Mouse (Mus musculus) hindbrain, embryonic 15.5 days (tissue): ENCODE data around the gene H60b. TPM values are rescaled to one million over a fixed set of nuclear protein-coding genes. Genes with fewer than 3 reads are reported as not detected.
"Not testable (repeated sequence)": the region's sequence is repeated elsewhere in the genome, so short reads cannot be mapped to it uniquely, and the experiment has no call there.

Experiments used
- ATAC-seq: fragments of 200-750 bp; cut with Nextera tagmentation; 2 replicates; pipeline ENCODE4 v1.8.0; 2017; ENCODE audit warnings: low read depth, moderate number of reproducible peaks, moderate TSS enrichment; ENCODE audit not compliant: low FRiP score
- H3K27ac ChIP-seq: fragments of 300-500 bp; sonication (generic); replicated peaks from 2 replicates; pipeline ENCODE4 v1.5.1; 2015; ENCODE audit warnings: mild to moderate bottlenecking, inconsistent platforms
- H3K27me3 ChIP-seq: fragments of 300-500 bp; sonication (generic); 2 replicates; pipeline ENCODE4 v1.6.1; 2015; ENCODE audit warnings: control low read depth, inconsistent platforms
- H3K36me3 ChIP-seq: fragments of 300-500 bp; sonication (generic); 2 replicates; pipeline ENCODE4 v1.6.1; 2015; ENCODE audit warnings: control low read depth, inconsistent platforms
- H3K4me1 ChIP-seq: fragments of 300-500 bp; sonication (generic); replicated peaks from 2 replicates; pipeline ENCODE4 v1.6.1; 2015; ENCODE audit warnings: control low read depth, inconsistent platforms
- H3K4me2 ChIP-seq: fragments of 300-500 bp; sonication (generic); 2 replicates; pipeline ENCODE4 v1.6.1; 2015; ENCODE audit warnings: moderate library complexity, mild to moderate bottlenecking, inconsistent platforms
- H3K4me3 ChIP-seq: fragments of 300-500 bp; sonication (generic); 2 replicates; pipeline ENCODE4 v1.5.1; 2015; ENCODE audit warnings: mild to moderate bottlenecking, inconsistent platforms
- H3K9ac ChIP-seq: fragments of 300-500 bp; sonication (generic); 2 replicates; pipeline ENCODE4 v1.6.1; 2015; ENCODE audit warnings: inconsistent platforms
- H3K9me3 ChIP-seq: fragments of 300-500 bp; sonication (generic); 2 replicates; pipeline ENCODE4 v1.6.1; 2016; ENCODE audit warnings: control low read depth, inconsistent platforms
- WGBS: fragments of 180-500 bp; shearing (Covaris S2); methylation state at CpG from one replicate; pipeline ENCODE4 v1.1.7; 2015; 5-methylcytosine and 5-hydroxymethylcytosine counted together
- polyA plus RNA-seq: library from polyadenylated mRNA; unstranded; fragments of >200 nt; fragmentation: Nextera tagmentation; extraction: Ambion mirVana; gene quantifications from 2 replicates; pipeline ENCODE4 v1.2.1, GENCODE M21; 2015

The H60b gene
- polyA plus RNA-seq, 1 experiment from 2014 or later: 0.58 TPM

GRCm38 (mm10) chr10:22172431-22173334 is 14.3 kb downstream of the H60b start:
- ATAC-seq, H3K9me3 ChIP-seq, H3K4me1 ChIP-seq, H3K27ac ChIP-seq, H3K36me3 ChIP-seq, H3K27me3 ChIP-seq, H3K4me3 ChIP-seq, H3K9ac ChIP-seq: not testable (repeated sequence)
- 64% methylated on average over 3 of the region's 5 CpGs for WGBS
- H3K4me2 ChIP-seq: peak overlapping the region; percentile 28

GRCm38 (mm10) chr10:22173335-22174189 is 15.2 kb downstream of the H60b start:
- not testable (repeated sequence) for H3K9me3 ChIP-seq, H3K9ac ChIP-seq, H3K36me3 ChIP-seq, H3K4me3 ChIP-seq, H3K27ac ChIP-seq, H3K27me3 ChIP-seq, H3K4me1 ChIP-seq
- peak overlapping the region; percentile 28 for H3K4me2 ChIP-seq
- ATAC-seq: peak; percentile 66; the same call in 1 of the 2 replicates
- WGBS: 18% methylated on average over 12 of the region's 17 CpGs

DNA sequence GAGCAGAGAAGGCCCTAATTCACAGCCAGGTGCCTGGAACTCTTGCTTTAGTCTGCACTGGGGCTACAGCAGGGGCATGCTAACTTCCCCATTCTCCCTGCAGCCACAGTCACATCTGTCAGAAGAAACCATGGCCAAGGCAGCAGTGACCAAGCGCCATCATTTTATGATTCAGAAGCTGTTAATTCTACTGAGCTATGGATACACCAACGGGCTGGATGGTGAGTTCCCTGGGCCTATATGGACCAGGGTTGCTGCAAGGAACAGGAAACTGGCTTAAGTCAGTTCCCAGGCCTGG is 15.8 kb downstream of the H60b start:
- H3K9ac ChIP-seq, H3K9me3 ChIP-seq, H3K4me3 ChIP-seq, H3K4me2 ChIP-seq, H3K4me1 ChIP-seq, H3K27me3 ChIP-seq, H3K27ac ChIP-seq, ATAC-seq, H3K36me3 ChIP-seq: not testable (repeated sequence)
- 88% methylated on average over 2 of the region's 2 CpGs for WGBS

DNA sequence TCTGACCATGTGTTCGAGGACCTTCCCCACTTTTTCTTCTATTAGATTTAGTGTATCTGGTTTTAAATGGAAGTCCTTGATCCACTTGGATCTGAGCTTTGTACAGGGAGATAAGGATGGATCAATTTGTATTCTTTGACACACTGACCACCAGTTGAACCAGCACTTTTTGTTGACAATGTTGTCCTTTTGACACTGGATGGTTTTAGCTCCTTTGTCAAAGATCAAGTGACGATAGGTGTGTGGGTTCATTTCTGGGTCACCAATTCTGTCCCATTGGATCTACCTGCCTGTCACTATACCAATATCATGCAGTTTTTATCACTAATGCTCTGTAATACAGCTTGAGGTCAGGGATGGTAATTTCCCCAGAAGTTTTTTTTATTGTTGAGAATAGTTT is 18.1 kb downstream of the H60b start:
- WGBS: 96% methylated on average over 2 of the region's 2 CpGs
- not testable (repeated sequence) for H3K27ac ChIP-seq, H3K9ac ChIP-seq, H3K36me3 ChIP-seq, ATAC-seq, H3K27me3 ChIP-seq, H3K4me3 ChIP-seq, H3K4me1 ChIP-seq, H3K4me2 ChIP-seq, H3K9me3 ChIP-seq

DNA sequence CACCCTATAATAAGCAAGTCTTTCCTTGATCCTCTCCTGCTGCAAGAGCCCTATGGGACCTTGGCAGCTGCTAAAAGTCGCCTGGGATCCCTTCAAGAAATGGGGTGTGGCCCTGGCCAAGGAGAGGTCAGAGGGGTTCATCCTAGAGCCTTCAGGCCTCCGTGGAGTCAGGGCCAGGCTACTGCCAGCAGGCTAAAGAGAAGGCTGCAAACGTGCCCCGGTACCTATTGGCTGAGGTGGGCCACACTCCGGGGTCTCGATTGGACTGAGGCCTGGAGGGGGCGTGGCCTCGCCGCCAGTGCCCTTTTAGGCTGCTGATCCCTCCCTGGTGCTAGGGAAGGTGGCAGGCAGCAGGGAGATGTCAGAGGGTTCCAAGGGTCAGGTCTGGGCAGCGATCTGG is 32.6 kb downstream of the H60b start:
- ATAC-seq: peak; percentile 83
- peak overlapping the region; percentile 35 for H3K4me2 ChIP-seq
- WGBS: 3% methylated on average over 8 of the region's 10 CpGs

DNA sequence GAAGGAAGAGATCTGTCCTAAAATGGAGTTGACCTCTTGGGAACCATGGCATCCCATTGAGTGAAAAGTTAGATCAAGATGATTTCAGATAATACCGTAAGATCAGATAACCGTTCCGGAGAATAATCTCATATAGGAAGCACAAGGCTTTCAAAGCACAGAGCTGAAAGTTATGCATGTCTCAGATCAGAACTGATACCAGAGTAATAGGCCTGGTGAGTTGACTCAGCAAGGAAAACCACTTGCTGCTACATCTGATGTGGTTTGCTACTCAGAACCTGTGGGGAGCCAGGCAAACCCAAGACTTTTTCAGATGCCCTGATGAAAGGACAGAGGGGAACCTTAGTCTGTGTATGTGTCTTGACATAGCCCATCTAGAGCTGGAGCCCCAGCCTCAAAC is 43.0 kb downstream of the H60b start:
- no CpG with 5 or more reads among the region's 3 CpGs for WGBS

More for the DNA sequence above, 32.6 kb downstream of the H60b start:
- not testable (repeated sequence) for H3K4me3 ChIP-seq, H3K27ac ChIP-seq, H3K9me3 ChIP-seq, H3K4me1 ChIP-seq, H3K36me3 ChIP-seq, H3K9ac ChIP-seq, H3K27me3 ChIP-seq

GRCm38 (mm10) chr10:22202784-22203583 is 44.6 kb downstream of the H60b start:
- not testable (repeated sequence) for H3K4me3 ChIP-seq, H3K9ac ChIP-seq, H3K9me3 ChIP-seq, H3K4me1 ChIP-seq, H3K27me3 ChIP-seq, H3K27ac ChIP-seq, H3K4me2 ChIP-seq, H3K36me3 ChIP-seq
- WGBS: no CpG with 5 or more reads among the region's 2 CpGs
- ATAC-seq: 0 out of 2 replicates have a peak, but pooled peaks have one; percentile 34

More for the DNA sequence above, 43.0 kb downstream of the H60b start:
- not testable (repeated sequence) for H3K27me3 ChIP-seq, ATAC-seq, H3K27ac ChIP-seq, H3K36me3 ChIP-seq, H3K4me3 ChIP-seq, H3K4me2 ChIP-seq, H3K9me3 ChIP-seq, H3K9ac ChIP-seq, H3K4me1 ChIP-seq

- H3K4me3 ChIP-seq, H3K9ac ChIP-seq, H3K4me1 ChIP-seq, H3K36me3 ChIP-seq, H3K27ac ChIP-seq, H3K9me3 ChIP-seq, H3K27me3 ChIP-seq, ATAC-seq, H3K4me2 ChIP-seq: not testable (repeated sequence)
- WGBS: 59% methylated on average over 1 of the region's 1 CpGs
Observed at GRCm38 (mm10) chr10:22206443-22206842, 48.1 kb downstream of the H60b start.

- H3K9me3 ChIP-seq, H3K36me3 ChIP-seq, H3K4me1 ChIP-seq, H3K27ac ChIP-seq, H3K27me3 ChIP-seq, H3K4me2 ChIP-seq, H3K4me3 ChIP-seq, H3K9ac ChIP-seq: not testable (repeated sequence)
- ATAC-seq: 0 out of 2 replicates have a peak, but pooled peaks have one; percentile 66
- 3% methylated on average over 9 of the region's 11 CpGs for WGBS
Observed at GRCm38 (mm10) chr10:22212012-22212696, 53.8 kb downstream of the H60b start.

GRCm38 (mm10) chr10:22223474-22224349 is 65.3 kb downstream of the H60b start:
- WGBS: no CpG with 5 or more reads among the region's 7 CpGs
- not testable (repeated sequence) for H3K4me2 ChIP-seq
- ATAC-seq: peak; percentile 73

DNA sequence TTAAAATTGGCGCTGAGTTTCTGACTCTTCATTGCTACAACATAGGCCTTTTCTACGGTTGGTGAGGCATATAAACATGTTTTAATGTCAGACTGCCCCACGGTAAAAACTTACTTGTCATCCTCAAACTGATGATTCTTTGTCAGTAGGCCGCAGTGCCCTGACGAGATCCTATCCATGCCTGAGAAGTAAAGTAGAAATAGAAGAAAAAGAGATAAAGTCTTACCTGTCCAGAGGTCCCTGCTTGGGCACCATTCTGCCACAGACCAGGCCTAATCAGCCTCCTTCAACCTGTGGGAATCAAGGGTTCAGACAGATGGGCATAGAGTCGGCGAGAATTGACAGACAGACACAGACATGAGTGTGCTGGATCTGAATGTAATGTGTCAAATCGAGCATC is 106.7 kb downstream of the H60b start:
- Histone ChIP-seq H3K4me2 (no peak overlapping the region), H3K36me3 (no peaks in the 10 kb centered on the region), H3K27ac (no peak overlapping the region), H3K4me1 (no peaks in the 10 kb centered on the region), H3K9me3 (0 out of 2 replicates have a peak, but pooled peaks cover 7% of the 10 kb centered on the region), H3K9ac (no peak overlapping the region), H3K27me3 (no peaks in the 10 kb centered on the region), H3K4me3 (no peak overlapping the region)
- no peak for ATAC-seq
- 93% methylated on average over 8 of the region's 8 CpGs for WGBS

More at GRCm38 (mm10) chr10:22223474-22224349, 65.3 kb downstream of the H60b start:
- not testable (repeated sequence) for H3K27ac ChIP-seq, H3K27me3 ChIP-seq, H3K4me3 ChIP-seq, H3K4me1 ChIP-seq, H3K9me3 ChIP-seq, H3K36me3 ChIP-seq, H3K9ac ChIP-seq
